Mouse (Mus musculus) lung, postnatal 0 days (tissue): Measurements from ENCODE around the gene Eva1a.

Experiments used
- CTCF ChIP-seq: IDR thresholded peaks from 2 replicates; pipeline ENCODE4 v1.5.1; 2016; ENCODE audit warnings: antibody characterized with exemption, mild to moderate bottlenecking
- EP300 ChIP-seq: IDR thresholded peaks from 2 replicates; pipeline ENCODE4 v1.6.1; 2016; ENCODE audit warnings: antibody characterized with exemption, mild to moderate bottlenecking, control low read depth

GRCm38 (mm10) chr6:82052726-82053118, 11.9 kb downstream of the Eva1a start:
- TF ChIP-seq CTCF (no peak), EP300 (no peak)
